Comparison of ENCODE assay signal across 7 mouse cellular contexts in genomic region chr10:81526779-81527178, GRCm38 (mm10). TPM values are rescaled to one million over a fixed set of nuclear protein-coding genes. Genes with fewer than 3 reads are reported as not detected.
DNase-seq lines count a peak whose midpoint lies in the region; ATAC-seq and TF ChIP-seq lines count a peak whose summit lies in the region.

No protein-coding gene starts in this region.

- peak; percentile 53; the same call in 1 of the 2 replicates for ATAC-seq in embryonic facial prominence, embryonic 12.5 days (ENCODE audit: insufficient number of reproducible peaks, insufficient read depth, low FRiP score, low TSS enrichment)

- H3K27ac ChIP-seq in embryonic facial prominence, embryonic 12.5 days: no peak overlapping the region
- H3K27ac ChIP-seq in small intestine, adult 2 months (ENCODE audit: insufficient read depth, low read depth, low read length): no peak overlapping the region

- peak; percentile 99 for TF ChIP-seq CTCF in E14TG2a.4 (conservative IDR thresholded peaks at IDR 0.05; ENCODE audit: low read length)
- TF ChIP-seq CTCF in small intestine, adult 2 months (IDR thresholded peaks at IDR 0.05; ENCODE audit: extremely low read depth, insufficient read length, insufficient replicate concordance, low read depth, low read length): peak; percentile 94

- TF ChIP-seq POLR2A in small intestine, adult 2 months (IDR thresholded peaks at IDR 0.05; ENCODE audit: low read depth, low read length): no peak

- no peak overlapping the region for H3K4me3 ChIP-seq in E14TG2a.4 (replicated peaks; ENCODE audit: low read length)
- H3K4me3 ChIP-seq in embryonic facial prominence, embryonic 12.5 days: no peak overlapping the region
- no peak overlapping the region for H3K4me3 ChIP-seq in small intestine, adult 2 months (ENCODE audit: low read depth, low read length)

- peak; percentile 83 for DNase-seq in adrenal gland, adult 2 months
- DNase-seq in heart, postnatal 25 days (ENCODE audit: low spot score): peak; percentile 56
- DNase-seq in layer of hippocampus, postnatal 10 days (ENCODE audit: low spot score in 2 of 2): peak; percentile 78 to 80
- DNase-seq in lung, postnatal 25 days (ENCODE audit: low spot score): peak; percentile 87

- H3K9ac ChIP-seq in embryonic facial prominence, embryonic 12.5 days: no peak overlapping the region

- 18% methylated on average over 14 of the region's 14 CpGs for WGBS in embryonic facial prominence, embryonic 12.5 days
- WGBS in small intestine, adult 2 months: 4% methylated on average over 14 of the region's 14 CpGs

- H3K4me2 ChIP-seq in embryonic facial prominence, embryonic 12.5 days (replicated peaks): no peak overlapping the region

- peaks cover 38% of the 10 kb centered on the region for H3K4me1 ChIP-seq in E14TG2a.4 (replicated peaks; ENCODE audit: low read depth, low read length)
- H3K4me1 ChIP-seq in embryonic facial prominence, embryonic 12.5 days: 0 out of 2 replicates have a peak, but pooled peaks cover 3% of the 10 kb centered on the region
- H3K4me1 ChIP-seq in small intestine, adult 2 months (ENCODE audit: control insufficient read depth, insufficient read depth, insufficient read length, low read length): peaks cover 20% of the 10 kb centered on the region

- peaks cover 23% of the 10 kb centered on the region for H3K27me3 ChIP-seq in E14TG2a.4 (ENCODE audit: insufficient read depth, low read length)
- peaks cover 12% of the 10 kb centered on the region for H3K27me3 ChIP-seq in embryonic facial prominence, embryonic 12.5 days
- H3K27me3 ChIP-seq in small intestine, adult 2 months (ENCODE audit: control insufficient read depth, insufficient read depth, low read length): no peaks in the 10 kb centered on the region

- H3K9me3 ChIP-seq in E14TG2a.4 (ENCODE audit: low read length): no peaks in the 10 kb centered on the region
- H3K9me3 ChIP-seq in embryonic facial prominence, embryonic 12.5 days: no peaks in the 10 kb centered on the region

- H3K36me3 ChIP-seq in E14TG2a.4 (ENCODE audit: insufficient read depth, low read length): peaks cover 31% of the 10 kb centered on the region
- peaks cover 30% of the 10 kb centered on the region for H3K36me3 ChIP-seq in embryonic facial prominence, embryonic 12.5 days
- peaks cover 29% of the 10 kb centered on the region for H3K36me3 ChIP-seq in small intestine, adult 2 months (ENCODE audit: control insufficient read depth, insufficient read depth, low read length)

- intact Hi-C loops in heart, postnatal 25 days (cut with DNase I): loop anchor here (1.0 kb wide), 1 partner anchor 23 kb away; no protein-coding TSS in a partner anchor

RNA-seq across cellular contexts. Expression of gene Gna15, which starts 2.8 kb away (rescaled TPM):
- 1 to 10 TPM; 1.1 to 2.2 TPM for total RNA-seq in adrenal gland, adult 2 months (2021)
- 1.4 and 1.9 TPM in 2 replicates for polyA plus RNA-seq in adrenal gland, adult 2 months (2012; rRNA removed)
- polyA plus RNA-seq in embryonic facial prominence, embryonic 12.5 days (2016; fragmentation: Nextera tagmentation; extraction: Ambion mirVana): 0.86 and 0.97 TPM in 2 replicates
- total RNA-seq in heart, postnatal 25 days (2021): 1 to 10 TPM in 1 of 2 experiments, under 1 TPM in 1; 0.81 to 1.0 TPM
- 1 to 10 TPM; 1.9 to 3.2 TPM for total RNA-seq in layer of hippocampus, postnatal 10 days (2021)
- 1.5 and 3.0 TPM in 2 replicates for polyA plus RNA-seq in small intestine, adult 2 months (2012; rRNA removed)

RNA-seq across cellular contexts. Expression of gene Gna11, which starts 18.2 kb away (rescaled TPM):
- 10 to 100 TPM; 76.6 to 86.0 TPM for total RNA-seq in adrenal gland, adult 2 months (2021)
- polyA plus RNA-seq in adrenal gland, adult 2 months (2012; rRNA removed): 122 and 124 TPM in 2 replicates
- polyA plus RNA-seq in embryonic facial prominence, embryonic 12.5 days (2016; fragmentation: Nextera tagmentation; extraction: Ambion mirVana): 82.7 and 83.5 TPM in 2 replicates
- total RNA-seq in heart, postnatal 25 days (2021): 10 to 100 TPM; 49.6 to 54.6 TPM
- 100 to 1,000 TPM; 124 to 125 TPM for total RNA-seq in layer of hippocampus, postnatal 10 days (2021)
- 318 and 828 TPM in 2 replicates for polyA plus RNA-seq in small intestine, adult 2 months (2012; rRNA removed)

RNA-seq across cellular contexts. Expression of gene S1pr4, which starts 26.8 kb away (rescaled TPM):
- 1 to 10 TPM in 1 of 2 experiments, under 1 TPM in 1; 0.98 to 1.6 TPM for total RNA-seq in adrenal gland, adult 2 months (2021)
- 3.5 and 3.6 TPM in 2 replicates for polyA plus RNA-seq in adrenal gland, adult 2 months (2012; rRNA removed)
- 0.22 and 0.58 TPM in 2 replicates for polyA plus RNA-seq in embryonic facial prominence, embryonic 12.5 days (2016; fragmentation: Nextera tagmentation; extraction: Ambion mirVana)
- 1 to 10 TPM; 1.0 to 1.1 TPM for total RNA-seq in heart, postnatal 25 days (2021)
- under 1 TPM in 1 of 2 experiments, not detected in 1; 0.30 TPM for total RNA-seq in layer of hippocampus, postnatal 10 days (2021)
- 4.0 and 5.6 TPM in 2 replicates for polyA plus RNA-seq in small intestine, adult 2 months (2012; rRNA removed)

RNA-seq across cellular contexts. Expression of gene Ncln, which starts 30.6 kb away (rescaled TPM):
- 100 to 1,000 TPM; 111 to 123 TPM for total RNA-seq in adrenal gland, adult 2 months (2021)
- 562 and 856 TPM in 2 replicates for polyA plus RNA-seq in adrenal gland, adult 2 months (2012; rRNA removed)
- 81.9 and 82.9 TPM in 2 replicates for polyA plus RNA-seq in embryonic facial prominence, embryonic 12.5 days (2016; fragmentation: Nextera tagmentation; extraction: Ambion mirVana)
- total RNA-seq in heart, postnatal 25 days (2021): 10 to 100 TPM; 65.3 to 65.6 TPM
- total RNA-seq in layer of hippocampus, postnatal 10 days (2021): 100 to 1,000 TPM in 1 of 2 experiments, 10 to 100 TPM in 1; 89.3 to 116 TPM
- polyA plus RNA-seq in small intestine, adult 2 months (2012; rRNA removed): 196 and 354 TPM in 2 replicates

RNA-seq across cellular contexts. Expression of gene Aes, which starts 32.5 kb away (rescaled TPM):
- total RNA-seq in adrenal gland, adult 2 months (2021): 1,000 to 10,000 TPM; 1,028 to 1,195 TPM
- polyA plus RNA-seq in adrenal gland, adult 2 months (2012; rRNA removed): 3,784 and 4,442 TPM in 2 replicates
- polyA plus RNA-seq in embryonic facial prominence, embryonic 12.5 days (2016; fragmentation: Nextera tagmentation; extraction: Ambion mirVana): 523 and 554 TPM in 2 replicates
- 1,000 to 10,000 TPM; 1,086 to 1,128 TPM for total RNA-seq in heart, postnatal 25 days (2021)
- total RNA-seq in layer of hippocampus, postnatal 10 days (2021): 100 to 1,000 TPM; 582 to 612 TPM
- polyA plus RNA-seq in small intestine, adult 2 months (2012; rRNA removed): 1,054 and 3,003 TPM in 2 replicates
